8 mouse cellular contexts compared by ENCODE assay signal in the genomic region with DNA sequence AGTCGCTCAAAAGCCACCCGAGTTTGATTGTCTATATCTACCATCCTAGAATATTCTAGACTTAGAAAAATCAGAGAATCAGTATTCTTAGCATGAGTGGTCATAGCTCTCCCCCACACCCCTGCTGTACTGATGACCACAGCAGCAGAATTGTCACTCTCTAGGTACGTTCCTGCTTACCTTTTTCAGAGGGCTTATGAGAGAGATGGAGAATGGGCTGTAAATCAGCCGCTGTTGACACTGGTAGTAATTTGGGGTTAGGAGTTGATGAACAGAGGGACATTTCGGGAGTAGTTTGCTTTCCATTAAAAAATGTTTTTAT. TPM values are rescaled to one million over a fixed set of nuclear protein-coding genes. Genes with fewer than 3 reads are reported as not detected.
A peak's percentile ranks its signal among the peaks of the same experiment; 100 is the strongest.
DNase-seq lines count a peak whose midpoint lies in the region; ATAC-seq and TF ChIP-seq lines count a peak whose summit lies in the region.

No protein-coding gene starts in this region.

- no peaks in the 10 kb centered on the region for H3K27me3 ChIP-seq in heart, embryonic 11.5 days (ENCODE audit: control insufficient read depth, insufficient read depth, low read length)
- no peaks in the 10 kb centered on the region for H3K27me3 ChIP-seq in ES-Bruce4 (ENCODE audit: control insufficient read depth, insufficient read depth, low read length, poor library complexity, severe bottlenecking)
- H3K27me3 ChIP-seq in hindbrain, embryonic 13.5 days: no peaks in the 10 kb centered on the region
- H3K27me3 ChIP-seq in cerebellum, adult 2 months (ENCODE audit: control insufficient read depth, insufficient read depth, low read length): no peaks in the 10 kb centered on the region

- no peaks in the 10 kb centered on the region for H3K9me3 ChIP-seq in heart, embryonic 11.5 days (replicated peaks; ENCODE audit: control insufficient read depth, low read length)
- no peaks in the 10 kb centered on the region for H3K9me3 ChIP-seq in ES-Bruce4 (replicated peaks; ENCODE audit: control insufficient read depth, insufficient read depth, low read length, poor library complexity, severe bottlenecking)
- H3K9me3 ChIP-seq in hindbrain, embryonic 13.5 days: no peaks in the 10 kb centered on the region

- no peak for DNase-seq in heart, postnatal 4 days
- no peak for DNase-seq in left cerebral cortex, adult 11 months (ENCODE audit: low spot score)
- DNase-seq in frontal cortex, adult 2 months (ENCODE audit: extremely low spot score in 1 of 2, low spot score in 1 of 2): no peak
- no peak for DNase-seq in cerebellum, adult 2 months

- 0 out of 2 replicates have a peak, but pooled peaks cover 3% of the 10 kb centered on the region for H3K4me1 ChIP-seq in heart, embryonic 11.5 days (ENCODE audit: control insufficient read depth, insufficient read depth, low read length)
- no peaks in the 10 kb centered on the region for H3K4me1 ChIP-seq in ES-Bruce4 (ENCODE audit: control insufficient read depth, insufficient read depth, low read length)
- peaks cover 17% of the 10 kb centered on the region for H3K4me1 ChIP-seq in hindbrain, embryonic 13.5 days (replicated peaks)
- H3K4me1 ChIP-seq in cerebellum, adult 2 months (ENCODE audit: control insufficient read depth, insufficient read depth, low read length): no peaks in the 10 kb centered on the region

- peak overlapping the region; percentile 55 for H3K4me2 ChIP-seq in heart, embryonic 11.5 days
- H3K4me2 ChIP-seq in hindbrain, embryonic 13.5 days: peak overlapping the region; percentile 48

- no peak overlapping the region for H3K27ac ChIP-seq in heart, embryonic 11.5 days (ENCODE audit: low read depth, low read length)
- no peak overlapping the region for H3K27ac ChIP-seq in ES-Bruce4 (ENCODE audit: insufficient read depth, low read length)
- H3K27ac ChIP-seq in hindbrain, embryonic 13.5 days: peak overlapping the region; percentile 73
- no peak overlapping the region for H3K27ac ChIP-seq in cerebellum, adult 2 months (ENCODE audit: insufficient read depth, low read length)

- peak overlapping the region; percentile 34; the same call in 1 of the 2 replicates for H3K9ac ChIP-seq in heart, embryonic 11.5 days (ENCODE audit: low read depth, low read length)
- H3K9ac ChIP-seq in ES-Bruce4 (ENCODE audit: low read depth, poor library complexity, severe bottlenecking): no peak overlapping the region
- H3K9ac ChIP-seq in hindbrain, embryonic 13.5 days: peak overlapping the region; percentile 5

- ATAC-seq in heart, embryonic 11.5 days (replicated peaks; ENCODE audit: insufficient number of reproducible peaks, low FRiP score, low TSS enrichment): no peak
- ATAC-seq in hindbrain, embryonic 13.5 days (ENCODE audit: low FRiP score): peak; percentile 50; the same call in 1 of the 2 replicates
- ATAC-seq in megakaryocyte progenitor cell, adult 5-6 weeks (replicated peaks; ENCODE audit: poor library complexity): 0 out of 2 replicates have a peak, but pooled peaks have one; percentile 19

- no peak for TF ChIP-seq EP300 in ES-Bruce4 (IDR thresholded peaks at IDR 0.05; ENCODE audit: insufficient read depth, low read depth, low read length)

- TF ChIP-seq POLR2A in ES-Bruce4 (IDR thresholded peaks at IDR 0.05; ENCODE audit: insufficient read depth, low read length): no peak
- no peak for TF ChIP-seq POLR2A in cerebellum, adult 2 months (IDR thresholded peaks at IDR 0.05; ENCODE audit: borderline replicate concordance, insufficient read depth, low read length)

- no peaks in the 10 kb centered on the region for H3K36me3 ChIP-seq in heart, embryonic 11.5 days (ENCODE audit: control insufficient read depth, insufficient read depth, low read length)
- H3K36me3 ChIP-seq in ES-Bruce4 (ENCODE audit: control insufficient read depth, insufficient read depth, low read length, poor library complexity, severe bottlenecking): no peaks in the 10 kb centered on the region
- H3K36me3 ChIP-seq in hindbrain, embryonic 13.5 days: no peaks in the 10 kb centered on the region

- 0 out of 2 replicates have a peak overlapping the region, but pooled peaks have one; percentile 6 for H3K4me3 ChIP-seq in heart, embryonic 11.5 days (ENCODE audit: low read depth, low read length)
- 0 out of 2 replicates have a peak overlapping the region, but pooled peaks have one; percentile 26 for H3K4me3 ChIP-seq in ES-Bruce4 (ENCODE audit: low read depth, low read length)
- peak overlapping the region; percentile 17; the same call in 1 of the 2 replicates for H3K4me3 ChIP-seq in hindbrain, embryonic 13.5 days
- no peak overlapping the region for H3K4me3 ChIP-seq in cerebellum, adult 2 months (replicated peaks; ENCODE audit: insufficient read depth, low read depth, low read length)

- no peak for TF ChIP-seq CTCF in ES-Bruce4 (IDR thresholded peaks at IDR 0.05; ENCODE audit: low read depth, low read length)
- no peak for TF ChIP-seq CTCF in cerebellum, adult 2 months (IDR thresholded peaks at IDR 0.05; ENCODE audit: borderline replicate concordance, insufficient read depth, low read depth, low read length)

- 25% methylated on average over 5 of the region's 5 CpGs for WGBS in heart, embryonic 11.5 days (ENCODE audit: insufficient replicate concordance)
- WGBS in hindbrain, embryonic 13.5 days: 24% methylated on average over 5 of the region's 5 CpGs
- WGBS in cerebellum, adult 2 months: 35% methylated on average over 5 of the region's 5 CpGs

RNA-seq across cellular contexts. Expression of gene Scamp1, which starts 21.3 kb away (rescaled TPM):
- 21.2 and 22.2 TPM in 2 replicates for polyA plus RNA-seq in heart, embryonic 11.5 days (2014; fragmentation: Nextera tagmentation; extraction: Ambion mirVana)
- 10 to 100 TPM; 32.9 to 37.3 TPM for total RNA-seq in heart, postnatal 4 days (2021)
- polyA plus RNA-seq in ES-Bruce4 (2011; ENCODE audit: insufficient read depth, insufficient read length, low read depth, missing spikeins): 43.5 and 47.7 TPM in 2 replicates
- polyA plus RNA-seq in hindbrain, embryonic 13.5 days (2015; fragmentation: Nextera tagmentation; extraction: Ambion mirVana): 134 and 137 TPM in 2 replicates
- 18.5 and 20.0 TPM in 2 replicates for total RNA-seq in megakaryocyte progenitor cell, adult 5-6 weeks (2015)
- 11.0 and 14.9 TPM in 2 replicates for total RNA-seq in megakaryocyte progenitor cell, adult 5-6 weeks (2017)
- polyA plus RNA-seq in frontal cortex, adult 2 months (2012; rRNA removed): 127 and 132 TPM in 2 replicates
- polyA plus RNA-seq in cerebellum, adult 2 months (2012; rRNA removed): 97.6 and 101 TPM in 2 replicates

RNA-seq across cellular contexts. Expression of gene Ap3b1, which starts 51.8 kb away (rescaled TPM):
- 35.1 and 42.1 TPM in 2 replicates for polyA plus RNA-seq in heart, embryonic 11.5 days (2014; fragmentation: Nextera tagmentation; extraction: Ambion mirVana)
- 10 to 100 TPM; 29.4 to 31.8 TPM for total RNA-seq in heart, postnatal 4 days (2021)
- 79.3 and 83.0 TPM in 2 replicates for polyA plus RNA-seq in ES-Bruce4 (2011; ENCODE audit: insufficient read depth, insufficient read length, low read depth, missing spikeins)
- polyA plus RNA-seq in hindbrain, embryonic 13.5 days (2015; fragmentation: Nextera tagmentation; extraction: Ambion mirVana): 31.6 and 33.0 TPM in 2 replicates
- 50.4 and 53.4 TPM in 2 replicates for total RNA-seq in megakaryocyte progenitor cell, adult 5-6 weeks (2015)
- total RNA-seq in megakaryocyte progenitor cell, adult 5-6 weeks (2017): 81.8 and 105 TPM in 2 replicates
- 44.7 and 46.6 TPM in 2 replicates for polyA plus RNA-seq in frontal cortex, adult 2 months (2012; rRNA removed)
- 33.0 and 34.4 TPM in 2 replicates for polyA plus RNA-seq in cerebellum, adult 2 months (2012; rRNA removed)
